Mouse (Mus musculus) lung, postnatal 0 days (tissue): ENCODE measurements at regions not wholly inside any gene's neighbourhood (a gene's known extent, or its start where the extent isn't known, plus 50 kb on each side); places are given as distances from the start of the nearest gene placed in this dataset.

Experiments used
- CTCF ChIP-seq: IDR thresholded peaks from 2 replicates; pipeline ENCODE4 v1.5.1; 2016; ENCODE audit warnings: antibody characterized with exemption, mild to moderate bottlenecking
- EP300 ChIP-seq: IDR thresholded peaks from 2 replicates; pipeline ENCODE4 v1.6.1; 2016; ENCODE audit warnings: antibody characterized with exemption, mild to moderate bottlenecking, control low read depth

GRCm38 (mm10) chr13:118244680-118245079, 141.8 kb upstream of the B430218F22Rik start:
- TF ChIP-seq CTCF = no peak
- no peak for TF ChIP-seq EP300
